Mouse (Mus musculus) kidney, adult 18-20 months (tissue): ENCODE measurements around the gene Actr3.

Source experiments
- DNase-seq: peaks from one replicate; pipeline ENCODE4 v3.0.0; 2021

The Actr3 gene

GRCm38 (mm10) chr1:125435369-125436135, at the start of gene Actr3:
Actr3 (minus strand) TSS chr1:125435727.
- DNase-seq, result peak; percentile 99

- DNase-seq, result no peak
Measured at GRCm38 (mm10) chr1:125482459-125483287, 47.1 kb upstream of the Actr3 start.

DNA sequence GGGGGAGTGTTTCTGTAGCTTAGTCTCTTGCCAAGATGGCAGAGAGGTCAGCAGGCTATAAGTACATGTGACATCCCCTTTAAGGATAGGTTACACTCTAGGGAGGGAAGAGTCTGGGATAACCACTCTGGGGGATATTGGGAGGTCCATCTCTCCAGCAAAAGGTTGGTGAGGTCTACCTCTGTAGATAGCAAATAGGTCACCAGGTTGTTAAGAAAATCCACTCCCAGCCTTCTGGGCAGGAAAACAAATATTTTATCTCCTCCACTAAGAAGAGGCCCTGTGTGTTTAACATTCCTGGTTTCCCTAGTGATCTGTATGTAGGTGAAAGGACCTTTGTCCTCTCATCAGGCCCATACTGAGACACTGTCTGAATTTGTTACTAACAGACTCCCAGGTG, 46.3 kb upstream of the Actr3 start:
- no peak for DNase-seq

- no peak for DNase-seq
Measured at GRCm38 (mm10) chr1:125478588-125478987, 43.1 kb upstream of the Actr3 start.

GRCm38 (mm10) chr1:125475961-125476682, 40.6 kb upstream of the Actr3 start:
- DNase-seq, result no peak

DNA sequence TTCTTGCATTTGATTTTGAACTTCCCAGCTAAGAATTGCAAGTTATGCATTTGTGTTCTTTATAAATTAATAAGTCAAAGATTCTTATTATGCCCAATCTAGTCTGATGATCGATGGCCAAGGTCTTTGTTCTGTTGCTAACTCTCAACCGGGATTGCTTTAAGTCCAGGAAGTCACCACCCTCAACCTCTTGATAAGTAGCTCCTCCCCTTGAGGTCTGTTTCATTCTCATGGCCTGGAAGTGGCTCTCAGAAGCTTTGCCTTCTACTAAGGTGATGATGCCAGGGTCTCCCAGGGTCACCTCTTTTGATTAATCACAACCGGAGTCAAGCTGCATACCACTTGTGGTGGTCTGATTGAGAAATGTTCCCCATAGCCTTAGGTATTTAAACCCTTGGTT, 38.3 kb upstream of the Actr3 start:
- no peak for DNase-seq

- no peak for DNase-seq
Measured at GRCm38 (mm10) chr1:125473126-125473666, 37.7 kb upstream of the Actr3 start.

DNA sequence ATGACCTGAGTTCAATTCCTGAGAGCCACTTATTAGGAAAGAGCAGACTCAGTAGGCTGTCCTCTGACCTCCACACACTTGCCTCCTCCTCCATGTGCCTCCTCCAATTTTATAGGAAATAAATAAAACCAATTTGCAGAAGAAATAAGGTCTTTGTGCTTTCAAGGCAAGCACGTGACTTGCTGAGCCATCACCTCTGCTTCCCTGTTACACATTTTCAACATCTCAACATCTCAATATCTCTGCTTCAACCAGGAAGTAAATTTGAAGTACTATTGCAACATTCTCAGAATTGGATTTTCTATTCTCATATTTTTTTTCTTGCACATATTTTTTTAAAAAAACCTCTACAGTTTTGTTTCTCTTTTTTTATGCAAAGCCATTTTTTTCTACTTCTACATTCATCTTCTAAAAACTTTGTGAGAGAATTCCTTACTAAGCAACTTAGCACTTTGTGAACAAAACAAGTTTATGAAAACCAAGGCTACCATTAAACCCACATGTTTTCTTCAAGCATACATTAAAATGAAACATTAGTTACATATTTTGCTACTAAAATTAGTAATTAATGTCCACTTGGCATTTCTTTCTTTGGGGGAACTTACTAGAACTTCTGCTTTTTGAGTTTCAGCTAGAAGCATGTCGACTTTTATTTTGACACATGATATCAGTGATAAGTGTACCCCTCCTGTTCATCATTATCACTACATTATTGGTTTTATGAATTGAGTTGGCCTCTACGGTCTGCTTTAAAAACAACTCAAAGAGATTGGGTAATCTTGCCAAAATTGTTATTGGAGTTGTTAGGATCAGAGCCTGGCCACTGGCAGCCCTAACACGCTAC, 35.5 kb upstream of the Actr3 start:
- DNase-seq, result no peak

GRCm38 (mm10) chr1:125467936-125468335, 32.4 kb upstream of the Actr3 start:
- no peak for DNase-seq

GRCm38 (mm10) chr1:125466621-125467257, 31.2 kb upstream of the Actr3 start:
- no peak for DNase-seq

GRCm38 (mm10) chr1:125464011-125464410, 28.5 kb upstream of the Actr3 start:
- no peak for DNase-seq

GRCm38 (mm10) chr1:125463349-125463748, 27.8 kb upstream of the Actr3 start:
- DNase-seq, result no peak

GRCm38 (mm10) chr1:125462917-125463316, 27.4 kb upstream of the Actr3 start:
- no peak for DNase-seq

DNA sequence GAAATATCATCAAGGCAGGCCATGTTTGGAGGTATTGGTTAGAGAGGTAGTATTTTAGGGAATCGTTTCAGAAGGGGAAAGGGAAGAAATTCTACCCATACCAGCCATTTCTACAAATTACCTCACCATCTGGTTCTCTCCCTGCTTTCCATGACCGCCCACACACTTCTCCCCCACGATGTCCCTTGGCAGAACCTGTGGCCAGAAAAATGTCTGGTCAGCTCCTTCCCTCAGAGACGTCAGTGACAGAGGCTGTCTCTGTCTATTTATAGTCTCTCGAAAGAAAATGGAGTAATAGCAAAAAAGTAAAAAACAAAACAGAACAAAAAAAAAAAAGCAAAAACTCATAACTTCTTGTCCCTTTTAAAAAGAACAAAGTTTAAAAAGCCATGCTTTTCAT, 23.0 kb upstream of the Actr3 start:
- DNase-seq, result no peak

- no peak for DNase-seq
Measured at GRCm38 (mm10) chr1:125455128-125455527, 19.6 kb upstream of the Actr3 start.

GRCm38 (mm10) chr1:125450282-125451000, 14.9 kb upstream of the Actr3 start:
- no peak for DNase-seq

- no peak for DNase-seq
Measured at GRCm38 (mm10) chr1:125447926-125448325, 12.4 kb upstream of the Actr3 start.

DNA sequence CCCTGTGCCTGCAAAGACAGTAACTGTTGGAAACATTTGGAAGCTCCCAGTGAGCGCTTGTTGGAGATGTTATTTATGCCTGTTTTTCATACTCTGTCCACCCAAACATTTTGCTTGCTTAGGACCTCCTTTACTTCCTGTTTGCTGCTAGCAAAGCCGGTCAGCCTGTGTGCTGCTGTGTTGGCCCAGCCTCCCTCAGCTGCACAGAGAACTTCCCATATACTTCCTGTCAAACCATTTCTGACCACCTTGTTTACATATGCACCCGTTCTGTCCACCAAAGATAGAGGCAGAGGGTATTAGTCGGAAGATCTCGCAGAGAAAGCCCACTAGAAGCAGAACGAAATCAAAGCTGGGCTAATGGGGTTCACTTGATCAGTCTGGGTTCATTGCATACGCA, 6.2 kb upstream of the Actr3 start:
- no peak for DNase-seq

DNA sequence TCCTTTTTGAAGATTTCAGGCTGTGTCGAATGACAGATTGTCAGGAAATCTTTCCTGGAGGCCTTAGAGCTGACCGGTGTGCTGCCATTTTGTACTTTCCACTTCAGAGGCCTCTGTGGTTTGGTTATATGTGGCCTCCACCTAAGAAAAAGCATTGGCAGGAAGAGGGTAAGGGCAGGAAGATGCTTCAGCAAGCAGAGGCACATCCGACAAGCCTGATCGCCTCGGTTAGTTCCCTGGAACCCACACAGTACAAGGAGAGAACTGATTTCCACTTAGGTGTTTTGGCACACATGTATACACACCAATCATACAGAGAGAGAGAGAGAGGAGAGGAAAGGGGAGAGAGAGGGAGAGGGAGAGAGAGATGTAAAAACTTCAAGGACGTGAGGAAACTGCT, 5.7 kb upstream of the Actr3 start:
- no peak for DNase-seq

DNA sequence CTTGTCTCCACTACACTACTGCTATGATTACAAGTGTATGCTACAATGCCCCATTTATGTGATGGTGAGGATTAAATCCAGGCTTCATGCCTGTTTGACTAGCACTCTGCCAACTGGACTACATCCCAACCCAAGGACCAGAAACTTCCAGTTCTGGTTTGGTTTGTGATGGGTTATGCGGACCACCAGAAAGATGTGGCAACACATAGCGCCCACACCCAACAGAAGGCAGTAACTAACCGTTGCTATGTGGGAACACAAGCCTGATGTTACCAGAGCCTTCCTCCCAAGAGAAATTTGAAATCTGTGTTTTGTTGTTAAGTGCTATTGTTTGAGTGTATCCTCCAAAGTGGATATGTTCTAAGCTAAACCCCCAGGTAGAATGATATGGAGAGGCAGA, 4.0 kb upstream of the Actr3 start:
- DNase-seq, result no peak

GRCm38 (mm10) chr1:125438826-125439225, 3.3 kb upstream of the Actr3 start:
- DNase-seq, result no peak
